Comparison of ENCODE assay signal across 13 mouse cellular contexts in genomic region chr11:71404361-71404760, GRCm38 (mm10).
"Had no signal": no experiment of that assay in that cellular context is flagged by ENCODE, and none has a peak within 500 bp of the region (broad histone marks: within the 10 kb centered on the region; RNA-seq: fewer than 3 reads in every experiment).

No protein-coding gene starts in this region.

- DNase-seq: gastrocnemius, adult 2 months; gastrocnemius, postnatal 10 days; gastrocnemius, postnatal 25 days; heart, postnatal 10 days; heart, postnatal 4 days; kidney, adult 11 months; kidney, adult 2 months; kidney, adult 9 months; kidney, postnatal 14 days; kidney, postnatal 36 days; layer of hippocampus, adult 9-11 months; layer of hippocampus, postnatal 36 days; left cerebral cortex, postnatal 4 days had no signal
